Mouse (Mus musculus) embryonic fibroblast, embryonic 13.5 days (primary cell): ENCODE measurements at regions not wholly inside any gene's neighbourhood (a gene's known extent, or its start where the extent isn't known, plus 50 kb on each side); places are given as distances from the start of the nearest gene placed in this dataset.

Experiments used
- CTCF ChIP-seq: IDR thresholded peaks from 2 replicates; pipeline ENCODE4 v1.5.1; 2011; ENCODE audit warnings: mild to moderate bottlenecking, control low read depth, low read length, moderate library complexity, borderline replicate concordance; ENCODE audit not compliant: insufficient read depth
- POLR2A ChIP-seq: IDR thresholded peaks from 2 replicates; pipeline ENCODE4 v1.6.1; 2011; ENCODE audit warnings: low read depth, mild to moderate bottlenecking, control low read depth, low read length, moderate library complexity

GRCm38 (mm10) chr1:137658141-137658540 lies 517.4 kb downstream of the Ptprc start:
- TF ChIP-seq POLR2A, result no peak
- no peak for TF ChIP-seq CTCF
